Mouse (Mus musculus) heart, postnatal 0 days (tissue): ENCODE measurements around the gene Wnt4. TPM values are rescaled to one million over a fixed set of nuclear protein-coding genes. Genes with fewer than 3 reads are reported as not detected.
A peak's percentile ranks its signal among the peaks of the same experiment; 100 is the strongest.

Experiments
- ATAC-seq: fragments of 200-750 bp; cut with Nextera tagmentation; 2 replicates; pipeline ENCODE4 v1.8.0; 2017; ENCODE audit warnings: low read depth, moderate number of reproducible peaks, moderate library complexity; ENCODE audit not compliant: insufficient read depth
- DNase-seq: peaks from one replicate; pipeline ENCODE4 v3.0.0-alpha.2; 2016; ENCODE audit warnings: low spot score
- H3K27ac ChIP-seq: fragments of 300-500 bp; sonication (generic); 2 replicates; pipeline ENCODE4 v1.5.1; 2014; ENCODE audit warnings: low read depth, mild to moderate bottlenecking
- H3K27me3 ChIP-seq: fragments of 300-500 bp; sonication (generic); 2 replicates; pipeline ENCODE4 v1.6.1; 2014; ENCODE audit warnings: low read length, mixed read lengths; ENCODE audit not compliant: control insufficient read depth, insufficient read depth
- H3K36me3 ChIP-seq: fragments of 300-500 bp; sonication (generic); replicated peaks from 2 replicates; pipeline ENCODE4 v1.6.1; 2014; ENCODE audit warnings: low read length, mixed read lengths; ENCODE audit not compliant: control insufficient read depth, insufficient read depth
- H3K4me1 ChIP-seq: fragments of 300-500 bp; sonication (generic); 2 replicates; pipeline ENCODE4 v1.6.1; 2014; ENCODE audit warnings: antibody characterized with exemption; ENCODE audit not compliant: control insufficient read depth, insufficient read depth
- H3K4me2 ChIP-seq: fragments of 300-500 bp; sonication (generic); 2 replicates; pipeline ENCODE4 v1.6.1; 2014; ENCODE audit warnings: low read depth, mild to moderate bottlenecking, low read length, moderate library complexity
- H3K4me3 ChIP-seq: fragments of 300-500 bp; sonication (generic); 2 replicates; pipeline ENCODE4 v1.5.1; 2014; ENCODE audit warnings: low read depth, low read length
- H3K9ac ChIP-seq: fragments of 300-500 bp; sonication (generic); replicated peaks from 2 replicates; pipeline ENCODE4 v1.6.1; 2014; ENCODE audit warnings: low read depth, low read length, mixed read lengths
- H3K9me3 ChIP-seq: fragments of 300-500 bp; sonication (generic); replicated peaks from 2 replicates; pipeline ENCODE4 v1.6.1; 2016; ENCODE audit warnings: low read length; ENCODE audit not compliant: control insufficient read depth
- CTCF ChIP-seq: IDR thresholded peaks from 2 replicates; pipeline ENCODE4 v1.5.1; 2016; ENCODE audit warnings: antibody characterized with exemption, control low read depth, low read depth
- EP300 ChIP-seq: IDR thresholded peaks from 2 replicates; pipeline ENCODE4 v1.6.1; 2016; ENCODE audit warnings: antibody characterized with exemption, low read depth
- WGBS: fragments of 180-500 bp; shearing (Covaris S2); extraction: QIAGEN DNeasy Blood & Tissue Kit; methylation state at CpG from one replicate; pipeline ENCODE4 v1.1.7; 2014; 5-methylcytosine and 5-hydroxymethylcytosine counted together
- polyA plus RNA-seq: library from polyadenylated mRNA; unstranded; fragments of >200 nt; fragmentation: Nextera tagmentation; extraction: Ambion mirVana; gene quantifications from 2 replicates; pipeline ENCODE4 v1.2.1, GENCODE M21; 2015
- total RNA-seq: library from RNA; depleted of rRNA; stranded (reverse); fragments of >200 nt; gene quantifications from 2 replicates; pipeline ENCODE4 v1.2.3, GENCODE M21; 2014; ENCODE audit warnings: low replicate concordance; rRNA removed

Gene Wnt4
- 0.58 and 2.9 TPM in 2 replicates for total RNA-seq
- polyA plus RNA-seq, result 0.29 and 0.36 TPM in 2 replicates

GRCm38 (mm10) chr4:137277166-137277513 is at the start of gene Wnt4:
Gene Wnt4, plus strand, starts transcription at chr4:137277489.
- Histone ChIP-seq H3K9me3 (no peaks in the 10 kb centered on the region), H3K4me1 (peaks cover 4% of the 10 kb centered on the region; the same call in 1 of the 2 replicates), H3K36me3 (no peaks in the 10 kb centered on the region), H3K4me2 (peak within 1 kb of the TSS; percentile 92), H3K9ac (no peak within 1 kb of the TSS; the same call in 1 of the 2 replicates), H3K27me3 (peaks cover 90% of the 10 kb centered on the region), H3K4me3 (peak within 1 kb of the TSS; percentile 53), H3K27ac (no peak within 1 kb of the TSS)
- ATAC-seq, result peak; percentile 71
- peak; percentile 34 for DNase-seq
- no peak for TF ChIP-seq CTCF
- no peak for TF ChIP-seq EP300
- 0% methylated on average over 8 of the region's 45 CpGs for WGBS

DNA sequence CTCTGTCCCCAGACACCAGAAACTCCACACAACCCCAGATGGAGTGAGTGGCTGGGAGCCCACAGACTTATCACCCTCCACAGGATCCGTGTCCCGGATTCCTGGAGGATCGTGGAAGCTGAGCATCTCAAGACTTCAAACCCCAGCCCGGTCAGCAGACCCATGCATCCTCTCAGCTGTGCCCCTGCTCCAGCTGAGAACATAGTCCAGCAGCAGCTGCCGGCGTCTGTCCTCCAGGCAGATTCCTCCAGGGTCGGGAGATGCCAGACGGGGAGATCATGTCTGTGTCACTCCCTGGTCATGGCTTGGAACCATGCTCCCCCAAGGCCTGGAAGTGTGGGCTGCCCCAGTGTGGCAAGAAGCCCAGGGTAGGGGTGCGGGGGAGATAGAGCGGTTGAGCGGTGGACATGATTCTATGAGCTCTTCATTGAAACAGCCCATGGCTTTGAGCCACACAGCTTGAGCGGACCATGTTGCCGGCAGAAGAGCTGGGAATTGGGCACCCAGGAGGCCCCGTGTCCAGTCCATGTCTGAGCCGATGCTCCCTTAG is 48.6 kb upstream of the Wnt4 start:
- H3K4me3 ChIP-seq, result no peak overlapping the region
- 63% methylated on average over 15 of the region's 15 CpGs for WGBS
- H3K4me2 ChIP-seq, result no peak overlapping the region
- DNase-seq, result no peak
- no peaks in the 10 kb centered on the region; the same call in 1 of the 2 replicates for H3K4me1 ChIP-seq
- no peak for TF ChIP-seq EP300
- no peak for TF ChIP-seq CTCF
- no peak overlapping the region for H3K9ac ChIP-seq
- no peak for ATAC-seq
- no peaks in the 10 kb centered on the region for H3K9me3 ChIP-seq
- H3K36me3 ChIP-seq, result no peaks in the 10 kb centered on the region
- 0 out of 2 replicates have a peak, but pooled peaks cover 4% of the 10 kb centered on the region for H3K27me3 ChIP-seq
- H3K27ac ChIP-seq, result no peak overlapping the region

GRCm38 (mm10) chr4:137231494-137232470 is 45.5 kb upstream of the Wnt4 start:
- TF ChIP-seq CTCF (no peak), EP300 (no peak)
- Histone ChIP-seq H3K9ac (no peak overlapping the region), H3K4me1 (no peaks in the 10 kb centered on the region; the same call in 1 of the 2 replicates), H3K4me2 (peak overlapping the region; percentile 27), H3K9me3 (no peaks in the 10 kb centered on the region), H3K4me3 (no peak overlapping the region), H3K27me3 (0 out of 2 replicates have a peak, but pooled peaks cover 4% of the 10 kb centered on the region), H3K27ac (no peak overlapping the region), H3K36me3 (no peaks in the 10 kb centered on the region)
- WGBS, result 52% methylated on average over 16 of the region's 16 CpGs
- ATAC-seq (0 out of 2 replicates have a peak, but pooled peaks have one; percentile 9), DNase-seq (no peak)

DNA sequence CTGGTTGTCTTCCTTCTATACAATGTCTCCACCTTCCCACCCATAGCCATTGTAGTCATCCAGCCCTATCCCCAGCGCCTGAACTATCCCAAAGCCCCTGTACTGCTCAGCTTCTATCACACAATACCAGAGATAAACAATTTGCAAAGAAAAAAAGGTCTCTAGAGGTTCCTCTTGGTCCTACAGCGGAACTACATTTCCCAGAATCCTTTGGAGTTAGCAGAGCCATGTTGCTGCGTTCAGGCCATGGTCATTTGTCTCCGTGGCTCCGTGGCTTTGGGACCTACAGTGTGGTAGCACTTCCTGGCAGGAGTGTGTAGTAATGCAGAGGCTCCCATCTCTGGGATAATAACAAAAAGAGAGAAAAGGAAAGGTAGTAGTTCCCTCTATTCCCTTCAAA is 43.7 kb upstream of the Wnt4 start:
- no peak overlapping the region for H3K27ac ChIP-seq
- no peak for TF ChIP-seq EP300
- no peak for TF ChIP-seq CTCF
- no peak overlapping the region for H3K4me3 ChIP-seq
- no peaks in the 10 kb centered on the region; the same call in 1 of the 2 replicates for H3K4me1 ChIP-seq
- H3K9me3 ChIP-seq, result no peaks in the 10 kb centered on the region
- ATAC-seq (no peak), DNase-seq (no peak)
- H3K36me3 ChIP-seq, result no peaks in the 10 kb centered on the region
- H3K4me2 ChIP-seq, result no peak overlapping the region
- 0 out of 2 replicates have a peak, but pooled peaks cover 4% of the 10 kb centered on the region for H3K27me3 ChIP-seq
- WGBS, result 65% methylated on average over 5 of the region's 5 CpGs
- H3K9ac ChIP-seq, result no peak overlapping the region

DNA sequence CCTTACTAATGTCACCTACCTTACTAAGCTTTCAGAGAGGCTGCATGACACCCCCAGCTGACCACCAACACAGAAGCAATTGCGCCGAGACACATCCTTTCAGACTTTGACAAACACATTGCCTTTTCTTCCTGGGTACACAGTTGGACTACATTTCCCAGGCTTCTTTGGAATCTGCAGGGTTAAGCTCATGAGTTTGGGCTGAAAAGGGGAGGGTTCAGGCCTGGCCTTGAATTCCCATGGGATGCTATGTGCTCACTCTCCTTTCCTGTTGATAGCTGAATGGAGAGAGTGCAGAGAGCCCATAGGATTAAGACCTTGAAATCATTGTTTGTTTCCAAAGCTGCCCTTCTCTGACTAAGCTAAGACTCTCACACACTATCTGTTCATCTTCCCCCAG is 42.8 kb upstream of the Wnt4 start:
- 75% methylated on average over 2 of the region's 2 CpGs for WGBS
- TF ChIP-seq CTCF, result no peak
- TF ChIP-seq EP300, result no peak
- no peak overlapping the region for H3K4me2 ChIP-seq
- DNase-seq (peak; percentile 75), ATAC-seq (peak; percentile 73)
- H3K27me3 ChIP-seq, result 0 out of 2 replicates have a peak, but pooled peaks cover 4% of the 10 kb centered on the region
- H3K9ac ChIP-seq, result no peak overlapping the region
- H3K9me3 ChIP-seq, result no peaks in the 10 kb centered on the region
- H3K4me3 ChIP-seq, result no peak overlapping the region
- H3K4me1 ChIP-seq, result no peaks in the 10 kb centered on the region; the same call in 1 of the 2 replicates
- H3K36me3 ChIP-seq, result no peaks in the 10 kb centered on the region
- H3K27ac ChIP-seq, result no peak overlapping the region
